Mouse (Mus musculus): ENCODE results near the gene Gm2564. TPM values are rescaled to one million over a fixed set of nuclear protein-coding genes. Genes with fewer than 3 reads are reported as not detected.

Gm2564 gene
- polyA plus RNA-seq, 1 experiment from 2014 or later: not detected

Other genes with a start within 250 kb of the Gm2564 start
- gene Gm21586, start 190.3 kb upstream of the Gm2564 start, polyA plus RNA-seq (2014; fragmentation: Nextera tagmentation; extraction: Ambion mirVana): not detected in 2 replicates
- 0.17 TPM in 1 of 2 replicates, not detected in the other for gene Gm2163, start 163.0 kb upstream of the Gm2564 start, polyA plus RNA-seq (2014; fragmentation: Nextera tagmentation; extraction: Ambion mirVana)
- gene Fam205a2, start 101.5 kb upstream of the Gm2564 start, polyA plus RNA-seq (2014; fragmentation: Nextera tagmentation; extraction: Ambion mirVana): 0.14 and 0.21 TPM in 2 replicates
- 1.7 TPM in 1 of 2 replicates, not detected in the other for gene Gm10591, start 17.5 kb upstream of the Gm2564 start, polyA plus RNA-seq (2014; fragmentation: Nextera tagmentation; extraction: Ambion mirVana)
- not detected in 2 replicates for gene Ccl27b, start 25.5 kb downstream of the Gm2564 start, polyA plus RNA-seq (2014; fragmentation: Nextera tagmentation; extraction: Ambion mirVana)
- gene Il11ra2, start 32.2 kb downstream of the Gm2564 start, polyA plus RNA-seq (2014; fragmentation: Nextera tagmentation; extraction: Ambion mirVana): not detected in 2 replicates
- not detected in 2 replicates for gene 4930578G10Rik, start 105.8 kb downstream of the Gm2564 start, polyA plus RNA-seq (2014; fragmentation: Nextera tagmentation; extraction: Ambion mirVana)
- gene Ccl19, start 126.9 kb downstream of the Gm2564 start, polyA plus RNA-seq (2014; fragmentation: Nextera tagmentation; extraction: Ambion mirVana): not detected in 2 replicates
- gene Ccl21a, start 144.3 kb downstream of the Gm2564 start, polyA plus RNA-seq (2014; fragmentation: Nextera tagmentation; extraction: Ambion mirVana): 3.6 and 9.3 TPM in 2 replicates
- not detected in 2 replicates for gene Fam205a1, start 224.2 kb downstream of the Gm2564 start, polyA plus RNA-seq (2014; fragmentation: Nextera tagmentation; extraction: Ambion mirVana)
- 0.20 and 0.25 TPM in 2 replicates for gene Gm12394, start 227.1 kb downstream of the Gm2564 start, polyA plus RNA-seq (2014; fragmentation: Nextera tagmentation; extraction: Ambion mirVana)
- not detected in 2 replicates for gene Fam205c, start 244.5 kb downstream of the Gm2564 start, polyA plus RNA-seq (2014; fragmentation: Nextera tagmentation; extraction: Ambion mirVana)